Mouse (Mus musculus) gastrocnemius, adult 2 months (tissue): ENCODE results near the gene Cplane1. TPM values are rescaled to one million over a fixed set of nuclear protein-coding genes. Genes with fewer than 3 reads are reported as not detected.
"Not testable (repeated sequence)": the region's sequence is repeated elsewhere in the genome, so short reads cannot be mapped to it uniquely, and the experiment has no call there.

ENCODE experiments used
- DNase-seq: peaks from one replicate; pipeline ENCODE4 v3.0.0; 2022
- H3K27ac ChIP-seq: fragments of 200-600 bp; 2 replicates; pipeline ENCODE4 v1.8.1; 2022; ENCODE audit warnings: mild to moderate bottlenecking
- H3K4me3 ChIP-seq: fragments of 200-600 bp; 2 replicates; pipeline ENCODE4 v1.8.1; 2022; ENCODE audit warnings: mild to moderate bottlenecking, moderate library complexity
- CTCF ChIP-seq: fragments of 200-600 bp; IDR thresholded peaks from 2 replicates; pipeline ENCODE4 v1.8.1; 2022; ENCODE audit warnings: antibody characterized with exemption, mild to moderate bottlenecking, moderate library complexity
- intact Hi-C: fragments of 180-260 bp; cut with DNase I; formaldehyde crosslinking; loops from one replicate; pipeline ENCODE4 v1.15.1; 2025
- total RNA-seq, 2 experiments: library from RNA; stranded (reverse); gene quantifications; 2 replicates each; pipeline ENCODE4 v1.2.3; 2021

Gene Cplane1
- total RNA-seq, 2 experiments from 2014 or later, result 3.1 to 3.4 TPM

GRCm38 (mm10) chr15:8265946-8266345 is 97.0 kb downstream of the Cplane1 start:
- Histone ChIP-seq H3K4me3 (no peak overlapping the region), H3K27ac (peak overlapping the region; percentile 46; the same call in 1 of the 2 replicates)
- no peak for TF ChIP-seq CTCF
- peak; percentile 48 for DNase-seq
- intact Hi-C loops, result no loop called here

- no peak for DNase-seq
- Histone ChIP-seq H3K27ac (no peak overlapping the region), H3K4me3 (no peak overlapping the region)
- intact Hi-C loops, result no loop called here
- TF ChIP-seq CTCF, result no peak
Measured at GRCm38 (mm10) chr15:8267211-8267610, 98.3 kb downstream of the Cplane1 start.

- DNase-seq, result no peak
- intact Hi-C loops, result no loop called here
- TF ChIP-seq CTCF, result no peak
Measured at GRCm38 (mm10) chr15:8268231-8268630, 99.3 kb downstream of the Cplane1 start.

GRCm38 (mm10) chr15:8271952-8272351 is 103.0 kb downstream of the Cplane1 start:
- no peak overlapping the region for H3K4me3 ChIP-seq
- no peak for TF ChIP-seq CTCF
- intact Hi-C loops, result no loop called here
- no peak overlapping the region for H3K27ac ChIP-seq
- DNase-seq, result no peak

More at GRCm38 (mm10) chr15:8268231-8268630, 99.3 kb downstream of the Cplane1 start:
- no peak overlapping the region for H3K27ac ChIP-seq
- H3K4me3 ChIP-seq, result no peak overlapping the region

- H3K4me3 ChIP-seq, H3K27ac ChIP-seq, DNase-seq, intact Hi-C loops: not testable (repeated sequence)
Measured at GRCm38 (mm10) chr15:8277916-8278315, 109.0 kb downstream of the Cplane1 start.

GRCm38 (mm10) chr15:8279320-8279779 is 110.4 kb downstream of the Cplane1 start:
- peak; percentile 37 for DNase-seq
- H3K27ac ChIP-seq, result peak overlapping the region; percentile 28; the same call in 1 of the 2 replicates
- H3K4me3 ChIP-seq, result peak overlapping the region; percentile 73
- intact Hi-C loops, result no loop called here
- TF ChIP-seq CTCF, result no peak

GRCm38 (mm10) chr15:8279929-8280610 is 111.2 kb downstream of the Cplane1 start:
- intact Hi-C loops, result no loop called here
- no peak overlapping the region for H3K27ac ChIP-seq
- peak overlapping the region; percentile 73 for H3K4me3 ChIP-seq
- no peak for TF ChIP-seq CTCF
- peak; percentile 67 for DNase-seq

GRCm38 (mm10) chr15:8281701-8282100 is 112.8 kb downstream of the Cplane1 start:
- intact Hi-C loops, result no loop called here

GRCm38 (mm10) chr15:8282155-8282554 is 113.2 kb downstream of the Cplane1 start:
- DNase-seq, result no peak
- Histone ChIP-seq H3K4me3 (no peak overlapping the region), H3K27ac (no peak overlapping the region)
- no peak for TF ChIP-seq CTCF
- intact Hi-C loops, result no loop called here

More at GRCm38 (mm10) chr15:8281701-8282100, 112.8 kb downstream of the Cplane1 start:
- Histone ChIP-seq H3K27ac (no peak overlapping the region), H3K4me3 (no peak overlapping the region)
- DNase-seq, result no peak
- no peak for TF ChIP-seq CTCF

- DNase-seq, result peak; percentile 40
- no peak for TF ChIP-seq CTCF
- Histone ChIP-seq H3K27ac (no peak overlapping the region), H3K4me3 (no peak overlapping the region)
- intact Hi-C loops, result loop anchor here (5.0 kb wide), 1 partner anchor 36 kb away; no protein-coding TSS in a partner anchor
Measured at GRCm38 (mm10) chr15:8291251-8291650, 122.3 kb downstream of the Cplane1 start.

GRCm38 (mm10) chr15:8294150-8294549 is 125.2 kb downstream of the Cplane1 start:
- no peak for TF ChIP-seq CTCF
- intact Hi-C loops, result loop anchor here (5.0 kb wide), 1 partner anchor 33 kb away; no protein-coding TSS in a partner anchor
- H3K27ac ChIP-seq, result no peak overlapping the region
- no peak overlapping the region for H3K4me3 ChIP-seq
- DNase-seq, result no peak

GRCm38 (mm10) chr15:8302944-8303343 is 134.0 kb downstream of the Cplane1 start:
- DNase-seq, result no peak
- intact Hi-C loops, result no loop called here
- no peak for TF ChIP-seq CTCF
- H3K27ac ChIP-seq, result no peak overlapping the region
- H3K4me3 ChIP-seq, result no peak overlapping the region

- intact Hi-C loops, result no loop called here
- no peak for DNase-seq
- no peak for TF ChIP-seq CTCF
- H3K27ac ChIP-seq, result no peak overlapping the region
- no peak overlapping the region for H3K4me3 ChIP-seq
Measured at GRCm38 (mm10) chr15:8305474-8305873, 136.6 kb downstream of the Cplane1 start.

GRCm38 (mm10) chr15:8317381-8317780 is 148.5 kb downstream of the Cplane1 start:
- DNase-seq, result no peak
- no peak for TF ChIP-seq CTCF
- intact Hi-C loops, result no loop called here
- Histone ChIP-seq H3K4me3 (no peak overlapping the region), H3K27ac (no peak overlapping the region)
